Mouse (Mus musculus) hindbrain, embryonic 11.5 days (tissue): Measurements from ENCODE around the gene Lexm. TPM values are rescaled to one million over a fixed set of nuclear protein-coding genes. Genes with fewer than 3 reads are reported as not detected.

Experiments used
- ATAC-seq: fragments of 200-750 bp; cut with Nextera tagmentation; 2 replicates; pipeline ENCODE4 v1.8.0; 2017; ENCODE audit warnings: mild to moderate bottlenecking, moderate TSS enrichment, moderate library complexity; ENCODE audit not compliant: low FRiP score
- DNase-seq: peaks from one replicate; pipeline ENCODE4 v3.0.0-alpha.2; 2015; ENCODE audit warnings: low spot score
- H3K27ac ChIP-seq: fragments of 300-500 bp; sonication (generic); 2 replicates; pipeline ENCODE4 v1.5.1; 2014; ENCODE audit warnings: mild to moderate bottlenecking, low read depth, low read length
- H3K27me3 ChIP-seq: fragments of 300-500 bp; sonication (generic); 2 replicates; pipeline ENCODE4 v1.6.1; 2014; ENCODE audit warnings: mild to moderate bottlenecking, low read length, moderate library complexity, mixed read lengths; ENCODE audit not compliant: control insufficient read depth, insufficient read depth
- H3K36me3 ChIP-seq: fragments of 300-500 bp; sonication (generic); 2 replicates; pipeline ENCODE4 v1.6.1; 2014; ENCODE audit warnings: mild to moderate bottlenecking, low read length, moderate library complexity, mixed read lengths; ENCODE audit not compliant: control insufficient read depth, insufficient read depth
- H3K4me1 ChIP-seq: fragments of 300-500 bp; sonication (generic); replicated peaks from 2 replicates; pipeline ENCODE4 v1.6.1; 2014; ENCODE audit warnings: low read length, mixed read lengths; ENCODE audit not compliant: control insufficient read depth, insufficient read depth
- H3K4me2 ChIP-seq: fragments of 300-500 bp; sonication (generic); replicated peaks from 2 replicates; pipeline ENCODE4 v1.6.1; 2014; ENCODE audit warnings: mild to moderate bottlenecking, low read depth, low read length
- H3K4me3 ChIP-seq: fragments of 300-500 bp; sonication (generic); 2 replicates; pipeline ENCODE4 v1.5.1; 2014; ENCODE audit warnings: low read depth, low read length
- H3K9ac ChIP-seq: fragments of 300-500 bp; sonication (generic); 2 replicates; pipeline ENCODE4 v1.6.1; 2014; ENCODE audit warnings: low read depth, low read length
- H3K9me3 ChIP-seq: fragments of 300-500 bp; sonication (generic); 2 replicates; pipeline ENCODE4 v1.6.1; 2016; ENCODE audit warnings: low read length; ENCODE audit not compliant: control insufficient read depth
- WGBS: fragments of 180-500 bp; shearing (Covaris S2); extraction: QIAGEN DNeasy Blood & Tissue Kit; methylation state at CpG from one replicate; pipeline ENCODE4 v1.1.7; 2014; 5-methylcytosine and 5-hydroxymethylcytosine counted together
- polyA plus RNA-seq: library from polyadenylated mRNA; unstranded; fragments of >200 nt; fragmentation: Nextera tagmentation; extraction: Ambion mirVana; gene quantifications from 2 replicates; pipeline ENCODE4 v1.2.1, GENCODE M21; 2014

Gene Lexm
- polyA plus RNA-seq, 1 experiment from 2014 or later, result 0.19 TPM

- no peaks in the 10 kb centered on the region for H3K36me3 ChIP-seq
- no peak for DNase-seq
- no peaks in the 10 kb centered on the region for H3K27me3 ChIP-seq
- no peaks in the 10 kb centered on the region for H3K9me3 ChIP-seq
- 84% methylated on average over 4 of the region's 4 CpGs for WGBS
- no peak overlapping the region for H3K9ac ChIP-seq
- ATAC-seq, result no peak
- H3K27ac ChIP-seq, result no peak overlapping the region
- no peak overlapping the region for H3K4me2 ChIP-seq
- no peak overlapping the region for H3K4me3 ChIP-seq
- no peaks in the 10 kb centered on the region for H3K4me1 ChIP-seq
Observed at GRCm38 (mm10) chr4:106600770-106601169, 16.3 kb downstream of the Lexm start.

- Histone ChIP-seq H3K36me3 (no peaks in the 10 kb centered on the region), H3K4me1 (no peaks in the 10 kb centered on the region), H3K4me2 (no peak overlapping the region), H3K9ac (no peak overlapping the region), H3K27me3 (no peaks in the 10 kb centered on the region), H3K27ac (no peak overlapping the region), H3K9me3 (no peaks in the 10 kb centered on the region), H3K4me3 (no peak overlapping the region)
- no peak for DNase-seq
- WGBS, result 48% methylated on average over 1 of the region's 1 CpGs
- no peak for ATAC-seq
Observed at GRCm38 (mm10) chr4:106599415-106599814, 17.6 kb downstream of the Lexm start.

- Histone ChIP-seq H3K9ac (no peak overlapping the region), H3K36me3 (no peaks in the 10 kb centered on the region), H3K27ac (no peak overlapping the region), H3K4me3 (no peak overlapping the region), H3K9me3 (no peaks in the 10 kb centered on the region), H3K27me3 (no peaks in the 10 kb centered on the region), H3K4me2 (no peak overlapping the region), H3K4me1 (no peaks in the 10 kb centered on the region)
- ATAC-seq (no peak), DNase-seq (no peak)
- 80% methylated on average over 4 of the region's 4 CpGs for WGBS
Observed at GRCm38 (mm10) chr4:106597741-106598140, 19.3 kb downstream of the Lexm start.

- H3K36me3 ChIP-seq, result no peaks in the 10 kb centered on the region
- ATAC-seq, result no peak
- no peaks in the 10 kb centered on the region for H3K27me3 ChIP-seq
- 82% methylated on average over 9 of the region's 9 CpGs for WGBS
- no peak overlapping the region for H3K27ac ChIP-seq
- H3K4me2 ChIP-seq, result no peak overlapping the region
- DNase-seq, result no peak
- no peak overlapping the region for H3K9ac ChIP-seq
- H3K9me3 ChIP-seq, result no peaks in the 10 kb centered on the region
- H3K4me3 ChIP-seq, result no peak overlapping the region
- H3K4me1 ChIP-seq, result no peaks in the 10 kb centered on the region
Observed at GRCm38 (mm10) chr4:106597055-106597454, 20.0 kb downstream of the Lexm start.

GRCm38 (mm10) chr4:106596200-106596599 lies 20.8 kb downstream of the Lexm start:
- no peak overlapping the region for H3K27ac ChIP-seq
- no peak overlapping the region for H3K4me3 ChIP-seq
- DNase-seq, result no peak
- no peaks in the 10 kb centered on the region for H3K27me3 ChIP-seq
- ATAC-seq, result no peak
- WGBS, result 62% methylated on average over 3 of the region's 3 CpGs
- H3K9me3 ChIP-seq, result no peaks in the 10 kb centered on the region
- no peak overlapping the region for H3K4me2 ChIP-seq
- H3K36me3 ChIP-seq, result no peaks in the 10 kb centered on the region
- H3K9ac ChIP-seq, result no peak overlapping the region
- no peaks in the 10 kb centered on the region for H3K4me1 ChIP-seq

- no peak for DNase-seq
- no peaks in the 10 kb centered on the region for H3K4me1 ChIP-seq
- no peaks in the 10 kb centered on the region for H3K9me3 ChIP-seq
- H3K27ac ChIP-seq, result no peak overlapping the region
- H3K36me3 ChIP-seq, result peaks cover 2% of the 10 kb centered on the region; the same call in 1 of the 2 replicates
- no peak for ATAC-seq
- no peaks in the 10 kb centered on the region for H3K27me3 ChIP-seq
- H3K4me2 ChIP-seq, result no peak overlapping the region
- no peak overlapping the region for H3K9ac ChIP-seq
- 63% methylated on average over 7 of the region's 7 CpGs for WGBS
- no peak overlapping the region for H3K4me3 ChIP-seq
Observed at GRCm38 (mm10) chr4:106593636-106594035, 23.4 kb downstream of the Lexm start.

- DNase-seq (no peak), ATAC-seq (no peak)
- Histone ChIP-seq H3K9me3 (no peaks in the 10 kb centered on the region), H3K27me3 (no peaks in the 10 kb centered on the region), H3K36me3 (peaks cover 14% of the 10 kb centered on the region; the same call in 1 of the 2 replicates), H3K9ac (no peak overlapping the region), H3K4me1 (no peaks in the 10 kb centered on the region), H3K4me2 (no peak overlapping the region), H3K27ac (no peak overlapping the region), H3K4me3 (no peak overlapping the region)
- 88% methylated on average over 9 of the region's 9 CpGs for WGBS
Observed at GRCm38 (mm10) chr4:106590871-106591270, 26.2 kb downstream of the Lexm start.

GRCm38 (mm10) chr4:106590142-106590541 lies 26.9 kb downstream of the Lexm start:
- Histone ChIP-seq H3K9ac (no peak overlapping the region), H3K4me2 (no peak overlapping the region), H3K4me1 (no peaks in the 10 kb centered on the region), H3K27ac (no peak overlapping the region), H3K36me3 (peaks cover 14% of the 10 kb centered on the region; the same call in 1 of the 2 replicates), H3K9me3 (no peaks in the 10 kb centered on the region), H3K27me3 (no peaks in the 10 kb centered on the region), H3K4me3 (no peak overlapping the region)
- DNase-seq (no peak), ATAC-seq (no peak)
- WGBS, result 81% methylated on average over 9 of the region's 9 CpGs

GRCm38 (mm10) chr4:106587075-106587474 lies 30.0 kb downstream of the Lexm start:
- H3K4me2 ChIP-seq, result no peak overlapping the region
- H3K27me3 ChIP-seq, result no peaks in the 10 kb centered on the region
- H3K27ac ChIP-seq, result no peak overlapping the region
- WGBS, result 93% methylated on average over 6 of the region's 6 CpGs
- H3K36me3 ChIP-seq, result peaks cover 17% of the 10 kb centered on the region
- no peak for ATAC-seq
- DNase-seq, result no peak
- H3K4me1 ChIP-seq, result no peaks in the 10 kb centered on the region
- no peak overlapping the region for H3K9ac ChIP-seq
- no peaks in the 10 kb centered on the region for H3K9me3 ChIP-seq
- H3K4me3 ChIP-seq, result no peak overlapping the region
